ENCODE assay signal across 9 mouse cellular contexts in the genomic region with DNA sequence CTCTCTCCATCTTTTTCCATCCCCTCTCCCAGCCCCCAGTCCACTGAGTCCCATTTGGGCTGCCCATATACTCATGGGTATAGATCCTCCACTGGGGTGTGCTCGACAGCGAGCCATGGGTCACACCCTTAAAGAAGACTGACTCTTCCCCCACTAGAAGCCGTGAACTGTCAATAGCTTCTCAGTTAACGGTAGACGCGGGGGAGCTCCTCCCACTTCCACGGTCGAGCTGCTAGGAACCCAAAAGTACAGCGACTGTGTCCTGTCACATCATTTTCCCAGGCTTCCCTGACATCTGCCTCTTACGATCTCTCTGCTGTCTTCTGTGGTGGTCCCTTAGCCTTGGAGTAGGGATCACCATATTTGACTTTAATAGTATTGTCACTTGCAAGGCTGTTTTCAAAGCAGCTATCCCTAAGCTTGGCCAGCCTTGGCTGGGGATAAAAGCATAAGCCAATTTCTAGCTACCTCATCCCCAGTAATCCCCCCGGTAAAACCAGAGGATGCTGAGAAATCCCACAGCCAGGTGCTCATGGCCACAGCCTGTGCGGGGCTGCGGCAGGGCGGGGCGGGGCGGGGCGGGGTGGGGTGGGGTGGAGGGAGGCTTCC.
DNase-seq lines count a peak whose midpoint lies in the region; ATAC-seq lines count a peak whose summit lies in the region.
"Had no signal": no experiment of that assay in that cellular context is flagged by ENCODE, and none has a peak within 500 bp of the region (broad histone marks: within the 10 kb centered on the region; RNA-seq: fewer than 3 reads in every experiment).

No protein-coding gene starts in this region.

- H3K27ac ChIP-seq in embryonic facial prominence, embryonic 12.5 days = no peak overlapping the region
- no peak overlapping the region for H3K27ac ChIP-seq in embryonic facial prominence, embryonic 10.5 days (replicated peaks)
- H3K27ac ChIP-seq in lung, embryonic 16.5 days (ENCODE audit: low read length) = no peak overlapping the region
- H3K27ac ChIP-seq in liver, embryonic 16.5 days (ENCODE audit: low read length) = no peak overlapping the region
- no peak overlapping the region for H3K27ac ChIP-seq in stomach, embryonic 15.5 days

- WGBS in embryonic facial prominence, embryonic 12.5 days = 44% methylated on average over 17 of the region's 17 CpGs
- 48% methylated on average over 17 of the region's 17 CpGs for WGBS in embryonic facial prominence, embryonic 10.5 days
- 30% methylated on average over 17 of the region's 17 CpGs for WGBS in lung, embryonic 16.5 days
- 20% methylated on average over 17 of the region's 17 CpGs for WGBS in liver, embryonic 16.5 days (ENCODE audit: insufficient replicate concordance)
- 26% methylated on average over 17 of the region's 17 CpGs for WGBS in stomach, embryonic 15.5 days

- DNase-seq in embryonic facial prominence, embryonic 10.5 days (ENCODE audit: low spot score) = no peak
- no peak for DNase-seq in lung, postnatal 4 days
- DNase-seq in adrenal gland, adult (ENCODE audit: inconsistent age in 2 of 2, low spot score in 1 of 2) = no peak
- no peak for DNase-seq in layer of hippocampus, postnatal 14 days (ENCODE audit: low spot score in 2 of 2)
- DNase-seq: kidney, adult 8-10 months had no signal

- no peaks in the 10 kb centered on the region for H3K36me3 ChIP-seq in embryonic facial prominence, embryonic 12.5 days
- no peaks in the 10 kb centered on the region for H3K36me3 ChIP-seq in embryonic facial prominence, embryonic 10.5 days (replicated peaks)
- H3K36me3 ChIP-seq in lung, embryonic 16.5 days (ENCODE audit: control insufficient read depth, insufficient read depth, low read length) = no peaks in the 10 kb centered on the region
- H3K36me3 ChIP-seq in liver, embryonic 16.5 days (ENCODE audit: control insufficient read depth, insufficient read depth) = no peaks in the 10 kb centered on the region
- H3K36me3 ChIP-seq in stomach, embryonic 15.5 days = no peaks in the 10 kb centered on the region

- no peak overlapping the region for H3K4me3 ChIP-seq in embryonic facial prominence, embryonic 12.5 days
- no peak overlapping the region for H3K4me3 ChIP-seq in embryonic facial prominence, embryonic 10.5 days
- no peak overlapping the region for H3K4me3 ChIP-seq in lung, embryonic 16.5 days (ENCODE audit: low read length)
- H3K4me3 ChIP-seq in liver, embryonic 16.5 days (ENCODE audit: low read depth, low read length) = no peak overlapping the region
- no peak overlapping the region for H3K4me3 ChIP-seq in stomach, embryonic 15.5 days (replicated peaks)

- H3K27me3 ChIP-seq in embryonic facial prominence, embryonic 12.5 days = no peaks in the 10 kb centered on the region
- H3K27me3 ChIP-seq in embryonic facial prominence, embryonic 10.5 days (replicated peaks; ENCODE audit: low read depth, poor library complexity, severe bottlenecking) = no peaks in the 10 kb centered on the region
- H3K27me3 ChIP-seq in lung, embryonic 16.5 days (ENCODE audit: control insufficient read depth, insufficient read depth, low read depth, low read length) = no peaks in the 10 kb centered on the region
- no peaks in the 10 kb centered on the region; the same call in 1 of the 2 replicates for H3K27me3 ChIP-seq in liver, embryonic 16.5 days (ENCODE audit: control insufficient read depth, insufficient read depth, low read depth, low read length)
- no peaks in the 10 kb centered on the region for H3K27me3 ChIP-seq in stomach, embryonic 15.5 days (replicated peaks)

- no peaks in the 10 kb centered on the region for H3K9me3 ChIP-seq in embryonic facial prominence, embryonic 12.5 days
- H3K9me3 ChIP-seq in embryonic facial prominence, embryonic 10.5 days = no peaks in the 10 kb centered on the region
- no peaks in the 10 kb centered on the region for H3K9me3 ChIP-seq in lung, embryonic 16.5 days (ENCODE audit: control insufficient read depth, low read length)
- no peaks in the 10 kb centered on the region for H3K9me3 ChIP-seq in liver, embryonic 16.5 days (replicated peaks; ENCODE audit: control insufficient read depth, low read length)
- H3K9me3 ChIP-seq in stomach, embryonic 15.5 days = no peaks in the 10 kb centered on the region

- H3K4me1 ChIP-seq in embryonic facial prominence, embryonic 12.5 days = peaks cover 10% of the 10 kb centered on the region
- H3K4me1 ChIP-seq in embryonic facial prominence, embryonic 10.5 days = peaks cover 14% of the 10 kb centered on the region; the same call in 1 of the 2 replicates
- H3K4me1 ChIP-seq in lung, embryonic 16.5 days (replicated peaks; ENCODE audit: control insufficient read depth, insufficient read depth, low read length) = no peaks in the 10 kb centered on the region
- H3K4me1 ChIP-seq in liver, embryonic 16.5 days (ENCODE audit: control insufficient read depth, low read depth, low read length) = no peaks in the 10 kb centered on the region; the same call in 1 of the 2 replicates
- no peaks in the 10 kb centered on the region for H3K4me1 ChIP-seq in stomach, embryonic 15.5 days

- peak overlapping the region; percentile 23 for H3K4me2 ChIP-seq in embryonic facial prominence, embryonic 12.5 days (replicated peaks)
- peak overlapping the region; percentile 39 for H3K4me2 ChIP-seq in lung, embryonic 16.5 days (ENCODE audit: low read depth, low read length)
- H3K4me2 ChIP-seq in liver, embryonic 16.5 days (ENCODE audit: low read depth, low read length) = no peak overlapping the region
- 0 out of 2 replicates have a peak overlapping the region, but pooled peaks have one; percentile 10 for H3K4me2 ChIP-seq in stomach, embryonic 15.5 days

- H3K9ac ChIP-seq in embryonic facial prominence, embryonic 12.5 days = no peak overlapping the region
- no peak overlapping the region for H3K9ac ChIP-seq in lung, embryonic 16.5 days (ENCODE audit: low read length)
- no peak overlapping the region for H3K9ac ChIP-seq in liver, embryonic 16.5 days (ENCODE audit: low read depth, low read length)
- no peak overlapping the region for H3K9ac ChIP-seq in stomach, embryonic 15.5 days

- ATAC-seq in embryonic facial prominence, embryonic 12.5 days (ENCODE audit: insufficient number of reproducible peaks, insufficient read depth, low FRiP score, low TSS enrichment) = no peak
- ATAC-seq in lung, embryonic 16.5 days (ENCODE audit: low read depth) = no peak
- ATAC-seq in liver, embryonic 16.5 days (ENCODE audit: low read depth) = 0 out of 2 replicates have a peak, but pooled peaks have one; percentile 24
- ATAC-seq in stomach, embryonic 15.5 days (ENCODE audit: insufficient read depth, low FRiP score, low read depth) = no peak
